Mouse (Mus musculus) lung, adult 2 months (tissue): ENCODE measurements around the gene Zfp513.

Source experiments
- CTCF ChIP-seq: fragments of 200-500 bp; IDR thresholded peaks from 2 replicates; pipeline ENCODE4 v1.5.1; 2011; ENCODE audit warnings: mild to moderate bottlenecking, low read length, control low read depth; ENCODE audit not compliant: insufficient read depth
- POLR2A ChIP-seq: fragments of 200-500 bp; IDR thresholded peaks from 2 replicates; pipeline ENCODE4 v1.6.1; 2011; ENCODE audit warnings: low read depth, mild to moderate bottlenecking, control low read depth, low read length, borderline replicate concordance; ENCODE audit errors: extremely low read depth

GRCm38 (mm10) chr5:31188223-31188840 is 13.8 kb downstream of the Zfp513 start:
- TF ChIP-seq CTCF: no peak
- TF ChIP-seq POLR2A: no peak
